Comparison of ENCODE assay signal across 27 mouse cellular contexts in the genomic region with DNA sequence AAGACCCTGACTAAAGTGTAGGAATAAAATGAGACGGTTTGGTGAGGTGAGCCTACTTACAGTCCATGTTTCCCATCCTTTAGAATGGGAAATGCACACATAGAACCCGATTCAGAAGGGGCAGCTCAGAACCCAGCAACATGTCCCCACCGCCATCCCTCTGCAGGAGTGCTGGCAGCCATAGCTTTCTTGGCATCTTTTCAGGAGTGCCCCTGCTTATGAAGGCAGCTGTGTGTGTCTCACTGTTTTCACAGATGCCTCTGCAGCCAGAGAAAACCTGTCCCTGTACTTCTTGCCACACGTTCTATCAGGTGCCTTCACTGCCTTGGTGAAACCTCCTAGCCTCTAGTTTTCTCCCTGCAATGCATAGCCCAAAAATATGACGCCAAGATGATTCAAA. TPM values are rescaled to one million over a fixed set of nuclear protein-coding genes. Genes with fewer than 3 reads are reported as not detected.
A peak's percentile ranks its signal among the peaks of the same experiment; 100 is the strongest.
DNase-seq lines count a peak whose midpoint lies in the region; ATAC-seq and TF ChIP-seq lines count a peak whose summit lies in the region.
"Had no signal": no experiment of that assay in that cellular context is flagged by ENCODE, and none has a peak within 500 bp of the region (broad histone marks: within the 10 kb centered on the region; RNA-seq: fewer than 3 reads in every experiment).

No protein-coding gene starts in this region.

- H3K4me3 ChIP-seq in hindbrain, embryonic 13.5 days: no peak overlapping the region
- H3K4me3 ChIP-seq in hindbrain, embryonic 12.5 days: no peak overlapping the region
- H3K4me3 ChIP-seq: embryonic facial prominence, embryonic 15.5 days; forebrain, embryonic 12.5 days; heart, adult 2 months; heart, embryonic 10.5 days; heart, embryonic 13.5 days; hindbrain, embryonic 15.5 days had no signal

- TF ChIP-seq CTCF in brain, embryonic 14.5 days (IDR thresholded peaks at IDR 0.05; ENCODE audit: borderline replicate concordance, extremely low read depth, insufficient read depth, insufficient read length): no peak

- H3K27me3 ChIP-seq in hindbrain, embryonic 13.5 days: no peaks in the 10 kb centered on the region
- no peaks in the 10 kb centered on the region for H3K27me3 ChIP-seq in hindbrain, embryonic 12.5 days
- H3K27me3 ChIP-seq: embryonic facial prominence, embryonic 15.5 days; forebrain, embryonic 12.5 days; hindbrain, embryonic 15.5 days had no signal

- DNase-seq in cerebellum, postnatal 10 days: peak; percentile 49 to 56
- DNase-seq in cerebellum, adult 8-10 months: no peak
- DNase-seq in left cerebral cortex, postnatal 4 days: peak; percentile 35
- no peak for DNase-seq in left cerebral cortex, adult 8-10 months (ENCODE audit: low spot score in 2 of 2)
- DNase-seq in brain, embryonic 14.5 days (ENCODE audit: low read depth): peak; percentile 55
- DNase-seq: adrenal gland, adult 8-10 months; adrenal gland, postnatal 25 days; cerebellum, adult 18-20 months; cerebellum, adult 9-11 months; cerebellum, postnatal 36 days; embryo, embryonic 11 days; gastrocnemius, postnatal 10 days; gastrocnemius, postnatal 36 days; heart, adult 2 months; heart, postnatal 14 days; heart, postnatal 4 days had no signal

- no peak for TF ChIP-seq POLR2A in brain, embryonic 14.5 days (IDR thresholded peaks at IDR 0.05; ENCODE audit: borderline replicate concordance, extremely low read depth, insufficient read depth, insufficient read length, poor library complexity, severe bottlenecking)

- no peaks in the 10 kb centered on the region for H3K9me3 ChIP-seq in hindbrain, embryonic 13.5 days
- no peaks in the 10 kb centered on the region for H3K9me3 ChIP-seq in hindbrain, embryonic 12.5 days (replicated peaks)
- H3K9me3 ChIP-seq: embryonic facial prominence, embryonic 15.5 days; forebrain, embryonic 12.5 days; heart, embryonic 10.5 days; heart, embryonic 13.5 days; hindbrain, embryonic 15.5 days had no signal

- H3K4me1 ChIP-seq in hindbrain, embryonic 13.5 days (replicated peaks): peaks cover 12% of the 10 kb centered on the region; the same call in 1 of the 2 replicates
- H3K4me1 ChIP-seq in hindbrain, embryonic 12.5 days: 0 out of 2 replicates have a peak, but pooled peaks cover 3% of the 10 kb centered on the region
- H3K4me1 ChIP-seq: forebrain, embryonic 12.5 days; hindbrain, embryonic 15.5 days had no signal

- H3K9ac ChIP-seq in hindbrain, embryonic 13.5 days: 0 out of 2 replicates have a peak overlapping the region, but pooled peaks have one; percentile 11
- H3K9ac ChIP-seq in hindbrain, embryonic 12.5 days: no peak overlapping the region
- H3K9ac ChIP-seq: embryonic facial prominence, embryonic 15.5 days; forebrain, embryonic 12.5 days; heart, embryonic 13.5 days; hindbrain, embryonic 15.5 days had no signal

- no peak for ATAC-seq in hindbrain, embryonic 13.5 days (ENCODE audit: low FRiP score)
- ATAC-seq in hindbrain, embryonic 12.5 days (ENCODE audit: low FRiP score): no peak
- ATAC-seq: activated CD4-positive, CD25-positive, alpha-beta regulatory T cell, adult 4 months; forebrain, embryonic 16.5 days; inflammation-experienced regulatory T-cells, adult 6 months; intestine, embryonic 16.5 days had no signal

- H3K36me3 ChIP-seq in hindbrain, embryonic 13.5 days: no peaks in the 10 kb centered on the region
- H3K36me3 ChIP-seq in hindbrain, embryonic 12.5 days: no peaks in the 10 kb centered on the region
- H3K36me3 ChIP-seq: embryonic facial prominence, embryonic 15.5 days; forebrain, embryonic 12.5 days; heart, embryonic 10.5 days; heart, embryonic 13.5 days; hindbrain, embryonic 15.5 days had no signal

- H3K4me2 ChIP-seq in hindbrain, embryonic 13.5 days: no peak overlapping the region
- no peak overlapping the region for H3K4me2 ChIP-seq in hindbrain, embryonic 12.5 days (replicated peaks)
- H3K4me2 ChIP-seq: embryonic facial prominence, embryonic 15.5 days; forebrain, embryonic 12.5 days; heart, embryonic 13.5 days; hindbrain, embryonic 15.5 days had no signal

- WGBS in hindbrain, embryonic 13.5 days: 68% methylated on average over 5 of the region's 5 CpGs
- WGBS in hindbrain, embryonic 12.5 days: 71% methylated on average over 5 of the region's 5 CpGs

- no peak overlapping the region; the same call in 1 of the 2 replicates for H3K27ac ChIP-seq in hindbrain, embryonic 13.5 days
- H3K27ac ChIP-seq in hindbrain, embryonic 12.5 days: no peak overlapping the region
- H3K27ac ChIP-seq: embryonic facial prominence, embryonic 15.5 days; forebrain, embryonic 12.5 days; heart, adult 2 months; heart, embryonic 10.5 days; heart, embryonic 13.5 days; hindbrain, embryonic 15.5 days had no signal

- intact Hi-C loops in left cerebral cortex, postnatal 4 days (cut with DNase I): loop anchor here (10.0 kb wide), 1 partner anchor 84 kb away; no protein-coding TSS in a partner anchor

RNA-seq across cellular contexts. Expression of a gene that starts 40.1 kb away (rescaled TPM):
- polyA plus RNA-seq in hindbrain, embryonic 13.5 days (2015; fragmentation: Nextera tagmentation; extraction: Ambion mirVana): 5.3 and 5.6 TPM in 2 replicates
- polyA plus RNA-seq in hindbrain, embryonic 12.5 days (2016; fragmentation: Nextera tagmentation; extraction: Ambion mirVana): 7.9 and 8.8 TPM in 2 replicates
- 10 to 100 TPM; 34.5 to 35.6 TPM for total RNA-seq in left cerebral cortex, postnatal 4 days (2021)
- total RNA-seq in left cerebral cortex, adult 8-10 months (2022): 10 to 100 TPM; 39.6 to 43.1 (median 42.7) TPM
- 12.5 and 22.1 TPM in 2 replicates for polyA plus RNA-seq in brain, embryonic 14.5 days (2012; rRNA removed)

Comparison
In these comparisons a context has a peak if more than half of its experiments do, and no peak if none do; other contexts are left out.
1. DNase-seq: peak in cerebellum, postnatal 10 days (2 of 2), left cerebral cortex, postnatal 4 days (single experiment) and brain, embryonic 14.5 days (single experiment); none in cerebellum, adult 8-10 months (single experiment) and left cerebral cortex, adult 8-10 months (0 of 2).